Mouse (Mus musculus) liver, embryonic 14 days (tissue): Measurements from ENCODE around the gene Oog4. TPM values are rescaled to one million over a fixed set of nuclear protein-coding genes. Genes with fewer than 3 reads are reported as not detected.

Experiments
- polyA plus RNA-seq: library from polyadenylated mRNA; depleted of rRNA; stranded (reverse); fragments of >200 nt; gene quantifications from 2 replicates; pipeline ENCODE4 v1.2.3, GENCODE M21; 2012; rRNA removed

The Oog4 gene
- not detected in 2 replicates for polyA plus RNA-seq

DNA sequence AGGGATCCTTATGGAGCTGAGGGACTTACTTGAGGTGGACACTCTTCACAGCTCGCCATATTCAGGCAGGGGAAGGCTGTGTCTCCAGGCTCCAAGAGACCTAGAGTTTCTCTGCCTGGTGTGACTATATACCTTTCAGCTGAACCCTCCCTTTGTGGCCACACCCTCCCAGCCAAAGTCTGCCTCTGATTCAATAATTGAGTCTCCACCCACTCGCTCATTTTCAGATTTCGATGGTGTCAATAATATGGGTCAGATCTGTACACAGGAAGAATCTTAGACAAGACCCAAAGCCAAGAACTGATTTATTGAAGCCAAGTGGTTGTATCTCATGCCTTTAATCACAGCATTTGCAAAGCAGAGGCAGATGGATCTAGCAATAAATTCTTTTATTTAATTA is at the start of gene Oog4:
TSS of gene Oog4 (minus strand) at position 101 of the 400 bp plus-strand sequence.

DNA sequence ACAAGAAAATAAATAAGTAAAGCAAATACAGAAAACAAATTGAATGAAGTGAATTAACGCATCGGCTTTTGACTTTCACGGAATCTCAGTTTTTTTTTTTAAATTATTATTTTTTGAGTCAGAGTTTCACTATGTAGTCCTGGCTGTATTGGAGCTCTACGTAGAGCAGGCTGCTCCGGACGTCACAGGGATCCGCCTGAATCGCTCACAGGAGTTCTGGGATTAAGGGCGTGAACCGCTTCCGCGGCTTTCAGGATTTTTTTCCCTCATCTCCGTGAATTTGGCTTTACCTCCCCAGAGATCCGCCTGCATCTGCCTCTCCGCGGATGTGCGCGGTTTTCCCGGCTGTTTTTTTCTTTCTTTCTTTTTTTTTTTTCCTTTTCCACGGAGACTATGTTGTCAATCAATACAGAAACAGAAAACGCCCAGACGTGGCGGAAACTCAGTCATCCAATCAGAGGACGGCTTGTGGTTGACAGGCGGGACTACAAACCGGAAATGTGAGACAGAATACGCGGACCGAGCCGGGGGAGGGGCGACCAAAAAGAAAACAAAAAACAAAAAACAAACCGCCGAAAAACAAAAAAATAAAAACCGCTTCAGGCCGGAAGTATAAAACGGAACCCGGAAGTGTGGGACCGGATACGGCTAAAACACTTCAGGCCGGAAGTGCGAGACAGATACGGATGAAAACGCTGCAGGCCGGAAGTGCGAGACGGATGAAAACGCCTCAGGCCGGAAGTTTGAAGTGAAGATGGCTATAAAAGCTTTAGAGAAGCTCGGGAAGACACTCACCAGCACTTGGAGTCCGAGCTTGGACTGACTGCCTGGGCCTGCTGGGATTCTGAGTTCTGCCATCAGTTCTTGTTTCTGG is 37.7 kb downstream of the Oog4 start, which contains the start of gene Pramef8:
TSS of gene Pramef8 (plus strand) at position 208 of the 874 bp plus-strand sequence.

DNA sequence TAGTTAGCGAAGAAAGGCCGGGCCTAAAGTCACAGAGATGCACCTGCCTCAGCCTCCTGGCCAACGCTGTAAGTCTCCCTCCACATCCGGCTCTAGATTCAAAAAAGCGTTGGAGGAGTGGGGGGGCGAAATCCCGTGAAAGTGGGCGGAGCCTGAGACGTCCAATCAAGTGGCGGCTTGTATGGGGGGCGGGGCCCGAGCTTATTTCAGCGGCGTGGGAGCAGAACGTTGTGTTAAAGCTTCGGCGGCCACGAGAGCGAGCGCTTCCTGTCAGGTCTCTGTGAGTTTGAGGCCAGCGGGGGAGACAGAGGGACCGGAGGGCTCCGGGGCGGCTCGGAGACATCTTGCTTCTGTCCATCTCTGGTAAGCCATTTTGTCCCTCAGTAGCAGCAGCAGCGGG is 55.9 kb downstream of the Oog4 start, which contains the start of gene Pramel1:
TSS of gene Pramel1 (plus strand) at position 248 of the 400 bp plus-strand sequence.

Other genes with a start within 250 kb of the Oog4 start
- 3.5 and 4.1 TPM in 2 replicates for gene Prdm2, start 237.3 kb downstream of the Oog4 start, polyA plus RNA-seq
- gene Pdpn, start 150.8 kb downstream of the Oog4 start, polyA plus RNA-seq, result 0.33 and 0.59 TPM in 2 replicates
- gene Lrrc38, start 100.6 kb downstream of the Oog4 start, polyA plus RNA-seq, result 0.03 TPM in 1 of 2 replicates, not detected in the other
- not detected in 2 replicates for gene Pramel1, start 55.9 kb downstream of the Oog4 start, polyA plus RNA-seq
- gene Pramef8, start 37.9 kb downstream of the Oog4 start, polyA plus RNA-seq, result 1.3 and 1.6 TPM in 2 replicates
- not detected in 2 replicates for gene Gm13043, start 61.0 kb upstream of the Oog4 start, polyA plus RNA-seq
- gene Gm13040, start 85.6 kb upstream of the Oog4 start, polyA plus RNA-seq, result not detected in 2 replicates
- not detected in 2 replicates for gene BC080695, start 101.4 kb upstream of the Oog4 start, polyA plus RNA-seq
- gene Gm13057, start 101.4 kb upstream of the Oog4 start, polyA plus RNA-seq, result not detected in 2 replicates
- gene Gm13083, start 164.7 kb upstream of the Oog4 start, polyA plus RNA-seq, result not detected in 2 replicates
- not detected in 2 replicates for gene Gm13088, start 206.9 kb upstream of the Oog4 start, polyA plus RNA-seq